Mouse (Mus musculus) layer of hippocampus, adult 8-10 months (tissue): ENCODE data around the gene Cnih3. TPM values are rescaled to one million over a fixed set of nuclear protein-coding genes. Genes with fewer than 3 reads are reported as not detected.

Experiments used
- DNase-seq, 2 experiments: peaks; one replicate each; pipeline ENCODE4 v3.0.0; 2022; ENCODE audit warnings: low spot score in 2 of 2
- total RNA-seq, 4 experiments: library from RNA; stranded (reverse); gene quantifications; 2 replicates each; pipeline ENCODE4 v1.2.4; 2022

Cnih3 gene
- total RNA-seq, 4 experiments from 2014 or later: 53.8 to 68.4 (median 59.4) TPM

DNA sequence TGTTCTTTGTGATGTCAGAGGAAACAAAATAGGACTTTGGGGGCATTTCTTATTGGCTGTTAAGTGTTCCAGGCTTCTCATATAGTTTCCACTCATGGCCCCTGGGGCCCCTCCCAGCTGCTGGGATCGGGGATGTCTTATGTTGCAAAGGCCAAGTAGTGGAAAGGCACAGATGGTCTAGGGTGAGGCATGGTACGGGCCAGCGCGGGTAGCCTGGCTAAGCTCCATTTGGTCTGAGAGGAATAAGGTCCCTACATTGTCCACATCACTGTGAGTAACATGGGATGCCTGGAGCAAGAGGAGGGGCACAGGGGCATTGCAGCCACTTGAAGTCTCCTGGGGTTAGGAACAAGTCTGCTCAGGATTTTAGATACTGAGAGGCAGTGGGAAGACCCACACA is 95.1 kb downstream of the Cnih3 start:
- DNase-seq: no peak

- DNase-seq: peak; percentile 60 to 64
These were observed 95.6 kb downstream of the Cnih3 start for GRCm38 (mm10) chr1:181448041-181448440.

- no peak for DNase-seq
These were observed 100.7 kb downstream of the Cnih3 start for GRCm38 (mm10) chr1:181453106-181453505.

GRCm38 (mm10) chr1:181456911-181457310 is 104.5 kb downstream of the Cnih3 start:
- DNase-seq: no peak

- DNase-seq: no peak
These were observed 107.1 kb downstream of the Cnih3 start for GRCm38 (mm10) chr1:181459431-181460105.

DNA sequence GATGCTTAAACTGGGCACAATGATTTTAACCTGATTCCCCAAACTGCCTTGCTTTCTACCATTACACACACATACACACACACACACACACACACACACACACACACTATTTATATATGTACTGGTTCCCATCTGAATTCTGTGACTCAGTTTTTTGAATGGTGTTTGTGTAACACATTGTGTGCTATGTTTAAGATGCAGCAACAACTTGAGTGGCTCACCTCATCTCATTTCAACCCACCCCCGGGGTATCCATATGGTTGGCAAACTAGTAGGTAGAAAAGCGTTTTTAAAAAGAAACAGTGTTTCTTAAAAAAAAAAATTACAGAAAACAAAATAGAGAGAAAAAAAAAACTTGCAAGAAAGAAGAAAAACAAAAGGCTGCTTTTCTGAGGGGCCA is 107.9 kb downstream of the Cnih3 start:
- DNase-seq: no peak

GRCm38 (mm10) chr1:181461484-181461883 is 109.1 kb downstream of the Cnih3 start:
- DNase-seq: no peak

DNA sequence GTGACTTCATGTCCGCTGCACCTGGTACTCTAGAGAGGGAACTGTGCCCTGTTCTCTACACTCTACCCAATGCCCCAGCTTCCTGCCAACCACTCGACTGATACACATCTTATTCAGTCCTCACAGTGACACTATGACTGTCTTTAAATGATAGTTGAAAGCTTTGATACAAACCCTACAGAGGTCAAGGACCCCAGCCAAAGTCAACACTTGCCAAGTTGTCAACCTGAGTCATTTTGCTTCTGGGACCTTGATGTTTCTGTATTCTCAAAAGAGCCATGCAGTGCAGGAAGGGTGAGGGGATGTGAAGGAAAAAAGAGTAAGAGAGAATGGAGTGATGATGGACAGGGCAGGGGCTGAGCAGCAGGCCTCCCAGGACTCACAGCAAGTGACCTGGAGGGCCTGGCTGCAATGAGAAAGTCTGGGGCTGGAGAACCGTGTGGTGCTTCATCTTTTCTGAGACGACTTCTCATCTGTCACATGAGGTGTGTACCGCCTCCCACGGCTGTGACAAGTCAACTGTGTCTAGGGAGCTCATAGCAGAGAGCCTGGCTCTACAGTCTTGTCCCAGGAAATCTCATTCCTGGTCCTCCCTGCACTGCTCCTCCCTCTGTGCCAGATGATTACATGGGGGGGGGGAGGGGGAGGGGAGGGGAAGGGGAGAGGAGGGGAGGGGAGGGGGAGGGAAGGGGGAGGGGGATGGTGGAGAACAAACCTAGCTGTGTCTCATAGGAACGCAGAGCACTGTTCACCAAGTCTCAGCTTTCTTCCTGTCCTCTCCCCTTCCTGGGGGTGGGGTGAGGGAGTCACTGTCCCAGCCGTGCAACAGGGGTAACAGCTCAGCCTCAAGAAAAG is 109.8 kb downstream of the Cnih3 start:
- DNase-seq: no peak

GRCm38 (mm10) chr1:181462906-181463179 is 110.4 kb downstream of the Cnih3 start:
- DNase-seq: no peak

- no peak for DNase-seq
These were observed 112.6 kb downstream of the Cnih3 start for GRCm38 (mm10) chr1:181465027-181465426.

- no peak for DNase-seq
These were observed 113.6 kb downstream of the Cnih3 start for GRCm38 (mm10) chr1:181466040-181466439.

DNA sequence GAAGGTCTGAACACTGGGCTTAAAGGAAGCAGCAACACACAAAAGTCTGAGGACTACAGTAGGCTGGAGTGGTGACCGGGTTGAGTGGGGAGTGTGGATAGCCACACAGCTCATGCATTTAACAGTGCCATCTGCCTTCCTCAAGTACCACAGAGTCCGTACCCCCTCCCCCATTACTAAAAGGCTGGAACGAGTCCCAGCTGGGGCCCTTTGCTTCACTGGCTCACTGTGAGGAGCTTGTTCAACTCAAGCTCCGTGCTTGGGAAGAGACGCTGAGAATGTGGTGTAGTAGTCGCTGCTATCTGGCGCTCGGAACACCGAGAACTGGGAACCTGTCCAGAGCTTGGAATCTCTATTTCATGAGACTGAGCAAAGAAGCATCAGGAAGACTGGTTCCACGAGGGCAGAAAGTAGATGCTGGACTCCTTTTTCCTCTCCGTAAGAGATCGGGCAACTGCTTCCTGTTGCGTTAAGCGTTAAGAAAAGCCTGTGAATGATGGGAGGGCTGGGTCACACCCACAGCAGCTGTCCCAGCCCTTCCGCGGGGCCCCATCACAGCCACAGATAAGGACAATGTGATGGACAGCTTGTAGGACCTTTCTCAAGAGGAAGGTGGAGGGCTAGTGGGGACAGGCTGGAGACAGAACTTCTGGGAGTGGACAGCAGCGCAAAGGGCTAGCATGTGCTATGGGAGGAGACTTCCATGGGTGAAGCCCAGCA is 114.3 kb downstream of the Cnih3 start:
- DNase-seq: peak; percentile 47 to 66

GRCm38 (mm10) chr1:181467321-181467670 is 114.9 kb downstream of the Cnih3 start:
- DNase-seq: no peak

DNA sequence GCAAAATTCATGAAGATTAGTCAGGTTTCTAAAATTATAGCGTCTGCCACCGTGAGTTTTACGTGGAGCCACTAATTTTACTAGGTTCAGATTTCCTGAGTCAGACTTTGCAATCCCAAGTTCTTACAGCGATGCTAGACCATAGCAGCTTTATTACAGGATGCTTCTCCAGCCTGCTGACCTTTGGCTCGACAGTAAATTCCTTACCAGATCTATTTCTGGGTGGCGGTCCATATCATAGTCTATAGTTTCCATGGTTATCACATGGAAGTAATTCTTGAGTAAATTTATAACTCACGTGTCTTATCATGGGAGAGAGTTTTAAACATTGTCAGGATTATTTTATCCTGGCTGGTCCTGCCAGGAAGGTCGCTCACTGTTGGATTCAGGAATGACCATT is 117.0 kb downstream of the Cnih3 start:
- no peak for DNase-seq

- DNase-seq: no peak
These were observed 123.7 kb downstream of the Cnih3 start for GRCm38 (mm10) chr1:181476141-181476540.

- no peak for DNase-seq
These were observed 124.1 kb downstream of the Cnih3 start for GRCm38 (mm10) chr1:181476557-181476956.

DNA sequence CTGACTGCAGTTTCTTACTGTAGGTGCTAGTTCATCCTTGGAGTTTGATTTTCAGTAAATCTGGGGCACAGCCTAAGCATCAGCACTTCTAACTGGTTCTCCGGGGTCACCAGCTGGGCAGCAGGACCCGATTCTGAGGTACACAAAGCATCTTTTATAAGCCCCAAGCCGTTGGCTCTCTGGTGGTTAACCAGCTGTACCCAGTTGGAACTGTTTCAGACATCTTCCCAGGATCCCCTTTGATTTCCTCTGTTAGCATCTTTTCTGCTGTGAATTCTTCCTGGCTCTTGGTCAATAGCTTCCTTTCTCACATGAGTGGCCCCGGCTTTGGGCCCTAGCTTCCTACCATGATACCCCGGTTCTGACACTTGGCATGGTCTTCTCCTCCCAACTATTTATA is 132.3 kb downstream of the Cnih3 start:
- DNase-seq: peak in 1 of 2 experiments; percentile 18

- no peak for DNase-seq
These were observed 151.0 kb downstream of the Cnih3 start for GRCm38 (mm10) chr1:181503471-181503870.

- no peak for DNase-seq
These were observed 152.9 kb downstream of the Cnih3 start for GRCm38 (mm10) chr1:181505367-181505766.
